Mouse (Mus musculus): ENCODE measurements around the gene Stard8.

GRCm38 (mm10) chrX:99054512-99054911 is 51.5 kb downstream of the Stard8 start:
- TF ChIP-seq ZNF384 (IDR thresholded peaks at IDR 0.05; ENCODE audit: low read depth, low read length) (no peak), ZC3H11A (IDR thresholded peaks at IDR 0.05; ENCODE audit: borderline replicate concordance, low read depth, low read length) (no peak)

All from ES-E14 (cell line).